Mouse (Mus musculus): ENCODE data around the gene Akap13. TPM values are rescaled to one million over a fixed set of nuclear protein-coding genes. Genes with fewer than 3 reads are reported as not detected.

The Akap13 gene
- total and polyA plus RNA-seq, 3 experiments, result 11.4 to 32.5 (median 27.7) TPM

DNA sequence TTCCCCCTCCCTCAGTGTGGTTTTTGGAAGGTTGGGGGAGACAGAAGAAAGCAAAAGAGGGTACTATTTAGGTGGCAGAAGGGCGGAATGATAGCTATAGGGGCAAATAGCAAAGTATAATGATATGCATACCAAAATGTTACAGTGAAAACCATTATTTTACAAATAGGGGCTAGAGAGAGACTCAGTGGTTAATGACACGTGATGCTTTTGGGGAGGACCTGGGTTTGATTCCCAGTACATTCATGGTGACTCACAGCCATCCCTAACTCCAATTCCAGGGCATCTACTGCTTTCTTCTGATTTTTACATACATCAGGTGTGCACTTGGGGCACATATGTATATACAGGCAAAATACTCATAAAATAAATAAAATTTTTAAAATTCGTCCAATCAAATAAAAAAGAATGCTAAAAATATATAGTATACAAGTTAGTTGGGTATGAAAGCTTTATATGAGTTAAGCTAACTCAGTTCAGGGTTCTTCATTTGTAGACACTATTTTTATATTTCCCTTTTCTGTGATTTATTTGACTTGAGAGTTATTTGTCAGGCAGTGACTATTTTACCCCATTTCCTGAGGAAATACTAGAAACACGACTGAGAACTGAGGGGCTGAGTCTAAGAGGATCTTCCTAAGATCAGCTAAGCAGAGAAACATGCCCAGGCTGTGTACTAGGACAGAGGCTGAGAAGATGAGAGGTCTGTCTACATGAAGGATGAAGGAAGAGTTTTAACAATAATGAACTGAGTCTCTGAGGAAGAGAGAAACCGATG lies 190.0 kb downstream of the Akap13 start:
- Histone ChIP-seq H3K27ac (ENCODE audit: insufficient read depth, low read depth) (no peak overlapping the region), H3K79me2 (replicated peaks; ENCODE audit: control insufficient read depth, extremely low read depth, insufficient read depth, poor library complexity, severe bottlenecking) (no peaks in the 10 kb centered on the region), H3K4me3 (replicated peaks in 1 of 3; ENCODE audit: low read depth in 2 of 3, low read length in 2 of 3, poor library complexity in 1 of 3) (no peak overlapping the region), H3K4me1 (ENCODE audit: control insufficient read depth in 1 of 2, insufficient read depth in 2 of 2) (peaks cover 4 to 58% of the 10 kb centered on the region in 2 experiments; a peak in 3 of 4 replicates), H3K4me2 (ENCODE audit: insufficient read depth, low read depth, poor library complexity, severe bottlenecking) (no peak overlapping the region), H3K27me3 (replicated peaks) (no peaks in the 10 kb centered on the region), H3K9ac (ENCODE audit: insufficient read depth, low read depth) (no peak overlapping the region), H3K36me3 (replicated peaks in 1 of 2; ENCODE audit: control insufficient read depth in 1 of 2, insufficient read depth in 1 of 2, low read length in 1 of 2) (peaks cover 2 to 50% of the 10 kb centered on the region in 2 experiments), H3K9me3 (replicated peaks; ENCODE audit: low read length) (no peaks in the 10 kb centered on the region)
- no peak for DNase-seq (ENCODE audit: extremely low read depth)
- in situ Hi-C loops (cut with MboI; ENCODE audit: low pct_ligation_motif_present, low pct_unique_long_range_greater_than_20kb, low sequenced_read_pairs) (no loop called here), dilution Hi-C loops (cut with MboI; ENCODE audit: extremely low pct_ligation_motif_present, extremely low pct_unique_long_range_greater_than_20kb, low sequenced_read_pairs) (no loop called here)
- TF ChIP-seq NRF1 (IDR thresholded peaks at IDR 0.05; ENCODE audit: low read depth, low read length) (no peak), POLR2AphosphoS2 (IDR thresholded peaks at IDR 0.05; ENCODE audit: low read depth, low read length) (no peak), MYC (IDR thresholded peaks at IDR 0.05; ENCODE audit: low read depth, low read length) (no peak), MAX (IDR thresholded peaks at IDR 0.05; ENCODE audit: low read length) (no peak), RCOR1 (conservative IDR thresholded peaks at IDR 0.05; ENCODE audit: low read depth, low read length) (no peak), SMC3 (IDR thresholded peaks at IDR 0.05; ENCODE audit: low read depth, low read length) (no peak), SIN3A (IDR thresholded peaks at IDR 0.05; ENCODE audit: low read length) (no peak), CHD1 (IDR thresholded peaks at IDR 0.05; ENCODE audit: low read depth, low read length) (no peak), PAX5 (IDR thresholded peaks at IDR 0.05; ENCODE audit: low read length) (no peak), CTCF (conservative IDR thresholded peaks at IDR 0.05 in 1 of 2, IDR thresholded peaks at IDR 0.05 in 1 of 2; ENCODE audit: low read depth in 2 of 2, low read length in 2 of 2) (no peak), ZMIZ1 (IDR thresholded peaks at IDR 0.05; ENCODE audit: low read depth, low read length) (no peak), E2F4 (IDR thresholded peaks at IDR 0.05; ENCODE audit: insufficient replicate concordance, low read depth, low read length) (no peak), EP300 (IDR thresholded peaks at IDR 0.05; ENCODE audit: low read length) (no peak), ETS1 (conservative IDR thresholded peaks at IDR 0.05; ENCODE audit: low read depth, low read length) (no peak)

DNA sequence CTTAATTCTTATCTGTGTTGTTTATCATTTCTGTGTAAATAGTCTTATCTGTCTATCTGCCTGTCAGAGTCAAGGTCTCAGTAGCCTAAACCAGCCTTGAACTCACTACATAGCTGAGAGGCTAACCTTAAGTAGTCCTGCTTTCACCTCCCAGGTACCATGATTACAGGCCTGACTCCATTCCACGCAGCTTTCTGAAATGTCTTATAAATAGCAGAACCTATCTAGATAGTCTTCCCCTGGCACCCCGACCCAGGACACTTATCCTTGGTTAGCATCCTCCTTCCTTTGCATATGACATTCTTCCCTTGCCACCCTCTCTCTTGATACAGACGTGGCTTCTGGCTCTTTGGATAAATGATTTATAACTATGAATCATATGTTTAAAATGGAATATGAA lies 192.7 kb downstream of the Akap13 start:
- no peak overlapping the region for H3K4me2 ChIP-seq (ENCODE audit: insufficient read depth, low read depth, poor library complexity, severe bottlenecking)
- no peak for DNase-seq (ENCODE audit: extremely low read depth)
- in situ Hi-C loops (cut with MboI; ENCODE audit: low pct_ligation_motif_present, low pct_unique_long_range_greater_than_20kb, low sequenced_read_pairs) (no loop called here), dilution Hi-C loops (cut with MboI; ENCODE audit: extremely low pct_ligation_motif_present, extremely low pct_unique_long_range_greater_than_20kb, low sequenced_read_pairs) (no loop called here)
- H3K4me1 ChIP-seq (ENCODE audit: control insufficient read depth in 1 of 2, insufficient read depth in 2 of 2), result peaks cover 4 to 50% of the 10 kb centered on the region in 2 experiments; a peak in 3 of 4 replicates
- peaks cover 2 to 40% of the 10 kb centered on the region in 2 experiments for H3K36me3 ChIP-seq (replicated peaks in 1 of 2; ENCODE audit: control insufficient read depth in 1 of 2, insufficient read depth in 1 of 2, low read length in 1 of 2)
- no peak overlapping the region for H3K27ac ChIP-seq (ENCODE audit: insufficient read depth, low read depth)
- H3K4me3 ChIP-seq (replicated peaks in 1 of 3; ENCODE audit: low read depth in 2 of 3, low read length in 2 of 3, poor library complexity in 1 of 3), result no peak overlapping the region
- H3K79me2 ChIP-seq (replicated peaks; ENCODE audit: control insufficient read depth, extremely low read depth, insufficient read depth, poor library complexity, severe bottlenecking), result no peaks in the 10 kb centered on the region
- no peaks in the 10 kb centered on the region for H3K9me3 ChIP-seq (replicated peaks; ENCODE audit: low read length)
- H3K27me3 ChIP-seq (replicated peaks), result no peaks in the 10 kb centered on the region
- no peak overlapping the region for H3K9ac ChIP-seq (ENCODE audit: insufficient read depth, low read depth)
- no peak for TF ChIP-seq USF1 (IDR thresholded peaks at IDR 0.05; ENCODE audit: low read depth, low read length)
- no peak for TF ChIP-seq GABPA (IDR thresholded peaks at IDR 0.05; ENCODE audit: insufficient replicate concordance, low read depth, low read length)
- no peak for TF ChIP-seq MYC (IDR thresholded peaks at IDR 0.05; ENCODE audit: low read depth, low read length)
